Mouse (Mus musculus) lung, adult 2 months (tissue): Measurements from ENCODE around the gene Adcy4.
A peak's percentile ranks its signal among the peaks of the same experiment; 100 is the strongest.

Source experiments
- CTCF ChIP-seq: fragments of 200-500 bp; IDR thresholded peaks from 2 replicates; pipeline ENCODE4 v1.5.1; 2011; ENCODE audit warnings: mild to moderate bottlenecking, low read length, control low read depth; ENCODE audit not compliant: insufficient read depth
- POLR2A ChIP-seq: fragments of 200-500 bp; IDR thresholded peaks from 2 replicates; pipeline ENCODE4 v1.6.1; 2011; ENCODE audit warnings: low read depth, mild to moderate bottlenecking, control low read depth, low read length, borderline replicate concordance; ENCODE audit errors: extremely low read depth

GRCm38 (mm10) chr14:55795380-55796163, 11.7 kb upstream of the Adcy4 start:
- TF ChIP-seq POLR2A (peak; percentile 57; the same call in 1 of the 2 replicates), CTCF (no peak)
